Mouse (Mus musculus): ENCODE data around the gene Rpl7l1. TPM values are rescaled to one million over a fixed set of nuclear protein-coding genes. Genes with fewer than 3 reads are reported as not detected.
A peak's percentile ranks its signal among the peaks of the same experiment; 100 is the strongest.

Gene Rpl7l1
- polyA plus RNA-seq, 1 experiment from 2014 or later: 84.6 TPM

DNA sequence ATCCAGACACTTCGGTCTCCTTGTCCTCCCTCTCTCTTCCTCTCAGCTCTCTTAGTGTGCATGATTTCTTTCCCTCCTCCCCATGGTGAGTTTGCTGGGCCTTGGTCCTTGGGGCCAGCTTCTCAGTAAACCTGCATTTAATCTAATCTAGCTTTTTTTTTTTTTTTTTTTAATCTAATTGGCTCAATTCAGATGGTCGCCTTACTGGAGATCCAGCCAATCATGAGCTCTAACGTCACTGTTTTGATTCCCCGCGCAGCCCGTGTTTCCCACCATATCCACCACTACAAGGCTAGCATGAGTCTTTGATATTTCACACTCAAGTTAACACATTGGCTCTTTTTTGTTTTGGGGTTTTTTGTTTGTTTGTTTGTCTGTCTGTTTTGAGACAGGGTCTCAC is 32.0 kb upstream of the Rpl7l1 start:
- 91% methylated on average over 6 of the region's 6 CpGs for WGBS
- H3K27me3 ChIP-seq (ENCODE audit: control insufficient read depth, insufficient read depth, low read length): no peaks in the 10 kb centered on the region
- no peak overlapping the region for H3K4me3 ChIP-seq (ENCODE audit: control insufficient read depth in 1 of 2, insufficient read depth in 1 of 2, low read depth in 1 of 2, low read length in 2 of 2)
- H3K4me1 ChIP-seq (ENCODE audit: control insufficient read depth in 2 of 2, insufficient read depth in 2 of 2, low read length in 2 of 2): peaks cover 0 to 8% of the 10 kb centered on the region in 2 experiments; a peak in 1 of 4 replicates
- ATAC-seq (ENCODE audit: insufficient number of reproducible peaks, insufficient read depth, low FRiP score, low read depth): no peak
- H3K9me3 ChIP-seq (ENCODE audit: control insufficient read depth, low read length): no peaks in the 10 kb centered on the region
- no peak overlapping the region for H3K4me2 ChIP-seq (ENCODE audit: low read length)
- no peak overlapping the region for H3K9ac ChIP-seq (ENCODE audit: low read length)
- H3K36me3 ChIP-seq (ENCODE audit: control insufficient read depth, insufficient read depth, low read length): peaks cover 59% of the 10 kb centered on the region
- H3K27ac ChIP-seq (replicated peaks in 1 of 2; ENCODE audit: control insufficient read depth in 1 of 2, insufficient read depth in 1 of 2, low read depth in 2 of 2, low read length in 2 of 2): no peak overlapping the region

DNA sequence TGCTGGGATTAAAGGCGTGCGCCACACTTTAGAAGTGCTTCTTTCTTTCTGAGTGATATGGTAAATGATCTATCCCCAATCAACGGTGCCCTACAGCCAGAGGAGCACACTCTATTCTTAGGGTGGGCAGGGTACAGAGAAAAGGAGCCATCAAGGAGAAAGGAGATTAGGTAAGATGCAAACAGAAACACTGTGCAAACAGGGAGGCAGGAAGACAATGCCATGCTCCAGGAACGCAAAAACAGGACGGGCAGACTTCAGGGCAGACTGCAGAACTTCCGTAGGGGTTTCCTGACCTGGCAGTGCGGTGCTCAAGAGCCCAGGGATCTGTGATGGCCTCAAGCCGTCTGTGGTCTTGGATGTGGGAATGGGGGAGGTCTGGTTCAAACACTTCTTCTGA is 31.2 kb upstream of the Rpl7l1 start:
- Histone ChIP-seq H3K9ac (ENCODE audit: low read length) (no peak overlapping the region), H3K27me3 (ENCODE audit: control insufficient read depth, insufficient read depth, low read length) (no peaks in the 10 kb centered on the region), H3K27ac (replicated peaks in 1 of 2; ENCODE audit: control insufficient read depth in 1 of 2, insufficient read depth in 1 of 2, low read depth in 2 of 2, low read length in 2 of 2) (no peak overlapping the region), H3K36me3 (ENCODE audit: control insufficient read depth, insufficient read depth, low read length) (peaks cover 61% of the 10 kb centered on the region), H3K4me3 (ENCODE audit: control insufficient read depth in 1 of 2, insufficient read depth in 1 of 2, low read depth in 1 of 2, low read length in 2 of 2) (no peak overlapping the region), H3K4me2 (ENCODE audit: low read length) (no peak overlapping the region), H3K9me3 (ENCODE audit: control insufficient read depth, low read length) (no peaks in the 10 kb centered on the region), H3K4me1 (ENCODE audit: control insufficient read depth in 2 of 2, insufficient read depth in 2 of 2, low read length in 2 of 2) (peaks cover 2 to 7% of the 10 kb centered on the region in 2 experiments; a peak in 2 of 4 replicates)
- no peak for ATAC-seq (ENCODE audit: insufficient number of reproducible peaks, insufficient read depth, low FRiP score, low read depth)
- WGBS: 73% methylated on average over 8 of the region's 8 CpGs

DNA sequence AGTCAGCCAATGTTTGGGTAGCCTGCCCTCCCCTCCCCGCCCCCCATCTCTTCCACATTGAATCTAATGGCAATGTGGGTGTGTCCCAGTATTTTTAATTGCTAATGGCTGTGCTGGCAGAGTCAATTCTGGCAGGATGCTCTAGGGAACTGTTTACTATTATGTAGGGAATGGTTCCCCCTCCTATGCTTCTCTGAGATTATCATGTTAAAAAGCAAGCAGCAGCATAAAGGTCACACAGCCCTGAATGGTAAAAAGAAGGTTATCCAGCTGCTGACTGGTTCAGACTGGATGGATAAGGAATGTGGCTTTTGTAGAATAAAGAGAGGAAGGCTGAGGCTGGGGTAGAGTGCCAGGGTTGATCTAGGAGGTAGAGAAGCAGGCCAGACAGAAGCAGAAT is 30.0 kb upstream of the Rpl7l1 start:
- H3K9ac ChIP-seq (ENCODE audit: low read length): no peak overlapping the region
- 87% methylated on average over 1 of the region's 1 CpGs for WGBS
- no peak overlapping the region for H3K27ac ChIP-seq (replicated peaks in 1 of 2; ENCODE audit: control insufficient read depth in 1 of 2, insufficient read depth in 1 of 2, low read depth in 2 of 2, low read length in 2 of 2)
- no peak overlapping the region for H3K4me2 ChIP-seq (ENCODE audit: low read length)
- H3K4me3 ChIP-seq (ENCODE audit: control insufficient read depth in 1 of 2, insufficient read depth in 1 of 2, low read depth in 1 of 2, low read length in 2 of 2): no peak overlapping the region
- H3K4me1 ChIP-seq (ENCODE audit: control insufficient read depth in 2 of 2, insufficient read depth in 2 of 2, low read length in 2 of 2): peaks cover 2 to 7% of the 10 kb centered on the region in 2 experiments; a peak in 1 of 4 replicates
- no peaks in the 10 kb centered on the region for H3K9me3 ChIP-seq (ENCODE audit: control insufficient read depth, low read length)
- H3K36me3 ChIP-seq (ENCODE audit: control insufficient read depth, insufficient read depth, low read length): peaks cover 70% of the 10 kb centered on the region
- H3K27me3 ChIP-seq (ENCODE audit: control insufficient read depth, insufficient read depth, low read length): no peaks in the 10 kb centered on the region
- no peak for ATAC-seq (ENCODE audit: insufficient number of reproducible peaks, insufficient read depth, low FRiP score, low read depth)

DNA sequence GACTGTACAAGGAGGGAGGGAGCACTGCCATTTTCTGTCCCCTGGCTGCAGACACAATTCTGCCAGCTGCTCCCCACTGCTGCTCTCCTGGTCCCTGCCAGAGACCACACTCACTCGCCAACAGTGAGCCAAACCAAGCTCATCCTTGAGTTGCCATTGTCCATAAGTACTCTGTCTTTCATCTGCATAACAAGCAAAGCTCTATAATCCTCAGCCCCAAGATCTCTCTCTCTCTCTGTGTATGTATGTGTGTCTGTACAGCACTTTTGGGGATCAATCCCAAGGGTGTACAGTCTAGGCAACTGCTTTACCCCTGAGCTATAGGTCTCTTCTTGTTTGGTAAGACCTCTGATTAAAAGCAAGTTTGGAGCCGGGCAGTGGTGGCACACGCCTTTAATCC is 28.2 kb upstream of the Rpl7l1 start:
- Histone ChIP-seq H3K27me3 (ENCODE audit: control insufficient read depth, insufficient read depth, low read length) (no peaks in the 10 kb centered on the region), H3K4me3 (ENCODE audit: control insufficient read depth in 1 of 2, insufficient read depth in 1 of 2, low read depth in 1 of 2, low read length in 2 of 2) (no peak overlapping the region), H3K9me3 (ENCODE audit: control insufficient read depth, low read length) (no peaks in the 10 kb centered on the region), H3K4me1 (ENCODE audit: control insufficient read depth in 2 of 2, insufficient read depth in 2 of 2, low read length in 2 of 2) (peaks cover 2 to 7% of the 10 kb centered on the region in 2 experiments; a peak in 1 of 4 replicates), H3K9ac (ENCODE audit: low read length) (no peak overlapping the region), H3K36me3 (ENCODE audit: control insufficient read depth, insufficient read depth, low read length) (peaks cover 80% of the 10 kb centered on the region), H3K27ac (replicated peaks in 1 of 2; ENCODE audit: control insufficient read depth in 1 of 2, insufficient read depth in 1 of 2, low read depth in 2 of 2, low read length in 2 of 2) (no peak overlapping the region), H3K4me2 (ENCODE audit: low read length) (no peak overlapping the region)
- 93% methylated on average over 3 of the region's 3 CpGs for WGBS
- no peak for ATAC-seq (ENCODE audit: insufficient number of reproducible peaks, insufficient read depth, low FRiP score, low read depth)

DNA sequence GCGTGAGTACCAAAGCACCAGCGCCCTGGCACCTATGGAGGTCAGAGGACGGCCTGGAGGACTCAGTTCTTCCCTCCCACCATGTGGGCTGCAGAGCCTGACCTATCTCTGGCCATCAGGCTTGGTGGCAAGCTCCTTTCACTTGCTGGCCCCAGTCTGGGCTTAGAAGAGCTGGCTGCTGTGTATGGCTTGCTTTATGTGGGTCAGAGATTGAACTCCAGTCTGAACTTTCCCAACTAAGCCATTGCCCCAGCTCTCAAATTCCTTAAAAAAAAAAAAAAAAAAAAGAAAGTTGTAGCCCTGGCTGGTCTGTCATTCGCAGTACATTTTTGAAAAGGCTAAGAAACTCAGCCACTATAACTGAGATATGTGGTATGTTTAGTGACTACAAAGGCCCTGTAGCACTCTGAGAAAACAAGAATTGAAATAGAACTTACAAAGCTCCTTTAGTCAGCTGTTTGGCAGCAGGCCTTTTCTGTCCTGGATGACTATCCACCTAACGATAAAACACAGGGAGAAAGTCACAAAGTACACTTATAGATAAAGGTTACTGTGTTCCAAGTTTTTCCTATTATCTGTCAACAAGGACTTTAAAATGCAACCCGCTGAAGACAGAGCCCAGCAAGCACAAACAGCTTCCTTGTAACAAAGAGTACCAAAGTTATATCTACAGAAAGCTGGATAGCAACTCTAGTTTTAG is 26.8 kb upstream of the Rpl7l1 start:
- WGBS: 63% methylated on average over 6 of the region's 6 CpGs
- Histone ChIP-seq H3K27ac (replicated peaks in 1 of 2; ENCODE audit: control insufficient read depth in 1 of 2, insufficient read depth in 1 of 2, low read depth in 2 of 2, low read length in 2 of 2) (peak overlapping the region; percentile 49 to 65; a peak in 3 of 4 replicates), H3K9ac (ENCODE audit: low read length) (no peak overlapping the region), H3K4me3 (ENCODE audit: control insufficient read depth in 1 of 2, insufficient read depth in 1 of 2, low read depth in 1 of 2, low read length in 2 of 2) (no peak overlapping the region), H3K4me1 (ENCODE audit: control insufficient read depth in 2 of 2, insufficient read depth in 2 of 2, low read length in 2 of 2) (peaks cover 2 to 7% of the 10 kb centered on the region in 2 experiments; a peak in 1 of 4 replicates), H3K27me3 (ENCODE audit: control insufficient read depth, insufficient read depth, low read length) (no peaks in the 10 kb centered on the region), H3K36me3 (ENCODE audit: control insufficient read depth, insufficient read depth, low read length) (peaks cover 85% of the 10 kb centered on the region), H3K9me3 (ENCODE audit: control insufficient read depth, low read length) (no peaks in the 10 kb centered on the region), H3K4me2 (ENCODE audit: low read length) (no peak overlapping the region)
- ATAC-seq (ENCODE audit: insufficient number of reproducible peaks, insufficient read depth, low FRiP score, low read depth): no peak

DNA sequence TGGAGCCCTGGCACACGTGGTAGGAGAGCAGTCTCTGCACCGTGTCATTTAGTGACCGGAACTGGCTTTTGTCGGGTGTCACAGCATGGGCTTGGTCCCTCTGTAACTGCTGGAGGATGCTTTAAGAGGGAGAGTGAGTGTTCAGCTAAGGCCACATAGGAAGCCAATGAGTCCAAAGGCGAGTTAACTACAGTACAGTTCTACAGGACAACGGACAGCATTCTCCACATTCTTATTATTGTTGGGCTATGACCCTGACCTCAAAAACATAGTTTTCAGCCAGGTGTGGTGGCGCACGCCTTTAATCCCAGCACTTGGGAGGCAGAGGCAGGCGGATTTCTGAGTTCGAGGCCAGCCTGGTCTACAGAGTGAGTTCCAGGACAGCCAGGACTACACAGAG is 25.9 kb upstream of the Rpl7l1 start:
- WGBS: 87% methylated on average over 10 of the region's 10 CpGs
- no peak overlapping the region for H3K4me2 ChIP-seq (ENCODE audit: low read length)
- peaks cover 78% of the 10 kb centered on the region for H3K36me3 ChIP-seq (ENCODE audit: control insufficient read depth, insufficient read depth, low read length)
- H3K27me3 ChIP-seq (ENCODE audit: control insufficient read depth, insufficient read depth, low read length): no peaks in the 10 kb centered on the region
- H3K4me1 ChIP-seq (ENCODE audit: control insufficient read depth in 2 of 2, insufficient read depth in 2 of 2, low read length in 2 of 2): peaks cover 2 to 7% of the 10 kb centered on the region in 2 experiments; a peak in 1 of 4 replicates
- no peak overlapping the region for H3K27ac ChIP-seq (replicated peaks in 1 of 2; ENCODE audit: control insufficient read depth in 1 of 2, insufficient read depth in 1 of 2, low read depth in 2 of 2, low read length in 2 of 2)
- ATAC-seq (ENCODE audit: insufficient number of reproducible peaks, insufficient read depth, low FRiP score, low read depth): no peak
- no peak overlapping the region for H3K4me3 ChIP-seq (ENCODE audit: control insufficient read depth in 1 of 2, insufficient read depth in 1 of 2, low read depth in 1 of 2, low read length in 2 of 2)
- H3K9ac ChIP-seq (ENCODE audit: low read length): no peak overlapping the region
- no peaks in the 10 kb centered on the region for H3K9me3 ChIP-seq (ENCODE audit: control insufficient read depth, low read length)

DNA sequence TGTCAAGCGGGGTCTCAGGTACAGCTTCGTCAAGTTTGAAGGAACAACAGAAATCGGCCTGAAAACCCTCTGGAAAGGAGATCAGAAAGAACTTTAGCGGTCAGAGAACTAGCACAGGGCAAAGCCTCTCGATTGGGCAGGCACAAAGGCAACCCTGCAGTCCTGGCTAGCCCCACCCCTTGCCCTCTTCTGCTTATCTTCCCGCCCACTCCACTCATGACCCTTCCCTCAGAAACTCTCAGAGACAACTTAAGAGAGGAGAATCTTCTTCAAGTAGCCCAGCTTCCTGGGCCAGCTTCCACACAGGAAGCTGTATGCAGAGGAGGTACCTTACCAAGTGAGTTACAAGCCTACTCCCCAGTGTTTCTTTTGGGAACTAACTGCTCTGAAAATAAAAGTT is 19.3 kb upstream of the Rpl7l1 start:
- Histone ChIP-seq H3K4me3 (ENCODE audit: control insufficient read depth in 1 of 2, insufficient read depth in 1 of 2, low read depth in 1 of 2, low read length in 2 of 2) (no peak overlapping the region), H3K27me3 (ENCODE audit: control insufficient read depth, insufficient read depth, low read length) (no peaks in the 10 kb centered on the region), H3K27ac (replicated peaks in 1 of 2; ENCODE audit: control insufficient read depth in 1 of 2, insufficient read depth in 1 of 2, low read depth in 2 of 2, low read length in 2 of 2) (no peak overlapping the region), H3K9ac (ENCODE audit: low read length) (no peak overlapping the region), H3K9me3 (ENCODE audit: control insufficient read depth, low read length) (no peaks in the 10 kb centered on the region), H3K36me3 (ENCODE audit: control insufficient read depth, insufficient read depth, low read length) (peaks cover 63% of the 10 kb centered on the region), H3K4me1 (ENCODE audit: control insufficient read depth in 2 of 2, insufficient read depth in 2 of 2, low read length in 2 of 2) (no peaks in the 10 kb centered on the region), H3K4me2 (ENCODE audit: low read length) (no peak overlapping the region)
- WGBS: 80% methylated on average over 6 of the region's 6 CpGs
- ATAC-seq (ENCODE audit: insufficient number of reproducible peaks, insufficient read depth, low FRiP score, low read depth): no peak

DNA sequence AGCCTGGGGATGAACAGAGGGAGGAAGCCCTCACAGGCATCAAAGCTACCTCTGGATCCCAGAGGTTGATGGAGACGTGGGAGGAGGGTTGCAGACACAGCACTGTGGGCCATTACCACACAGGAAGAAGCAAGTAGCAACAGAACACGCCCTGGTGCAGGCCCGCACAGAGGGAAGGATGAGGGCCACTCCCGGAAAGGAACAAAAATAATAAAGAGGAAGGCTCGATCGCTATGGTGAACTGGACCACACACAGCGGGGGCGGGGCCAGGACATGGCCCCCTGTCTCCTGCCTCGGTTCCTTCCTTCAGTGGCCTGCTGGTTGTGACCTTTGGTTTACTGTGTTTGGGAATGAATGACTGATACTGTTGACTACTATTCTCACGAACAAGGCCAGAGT is 17.2 kb upstream of the Rpl7l1 start:
- H3K36me3 ChIP-seq (ENCODE audit: control insufficient read depth, insufficient read depth, low read length): peaks cover 42% of the 10 kb centered on the region
- H3K9ac ChIP-seq (ENCODE audit: low read length): no peak overlapping the region
- WGBS: 82% methylated on average over 10 of the region's 10 CpGs
- ATAC-seq (ENCODE audit: insufficient number of reproducible peaks, insufficient read depth, low FRiP score, low read depth): no peak
- H3K27ac ChIP-seq (replicated peaks in 1 of 2; ENCODE audit: control insufficient read depth in 1 of 2, insufficient read depth in 1 of 2, low read depth in 2 of 2, low read length in 2 of 2): no peak overlapping the region
- no peak overlapping the region for H3K4me3 ChIP-seq (ENCODE audit: control insufficient read depth in 1 of 2, insufficient read depth in 1 of 2, low read depth in 1 of 2, low read length in 2 of 2)
- H3K4me2 ChIP-seq (ENCODE audit: low read length): no peak overlapping the region
- no peaks in the 10 kb centered on the region for H3K27me3 ChIP-seq (ENCODE audit: control insufficient read depth, insufficient read depth, low read length)
- 0 out of 4 replicates have a peak, but pooled peaks cover 0 to 2% of the 10 kb centered on the region in 2 experiments for H3K4me1 ChIP-seq (ENCODE audit: control insufficient read depth in 2 of 2, insufficient read depth in 2 of 2, low read length in 2 of 2)
- H3K9me3 ChIP-seq (ENCODE audit: control insufficient read depth, low read length): no peaks in the 10 kb centered on the region
